Mouse (Mus musculus): Measurements from ENCODE around the gene Spag9. TPM values are rescaled to one million over a fixed set of nuclear protein-coding genes. Genes with fewer than 3 reads are reported as not detected.
"Not testable (repeated sequence)": the region's sequence is repeated elsewhere in the genome, so short reads cannot be mapped to it uniquely, and the experiment has no call there.

The Spag9 gene
- total RNA-seq, 4 experiments from 2014 or later = 247 to 289 (median 277) TPM

DNA sequence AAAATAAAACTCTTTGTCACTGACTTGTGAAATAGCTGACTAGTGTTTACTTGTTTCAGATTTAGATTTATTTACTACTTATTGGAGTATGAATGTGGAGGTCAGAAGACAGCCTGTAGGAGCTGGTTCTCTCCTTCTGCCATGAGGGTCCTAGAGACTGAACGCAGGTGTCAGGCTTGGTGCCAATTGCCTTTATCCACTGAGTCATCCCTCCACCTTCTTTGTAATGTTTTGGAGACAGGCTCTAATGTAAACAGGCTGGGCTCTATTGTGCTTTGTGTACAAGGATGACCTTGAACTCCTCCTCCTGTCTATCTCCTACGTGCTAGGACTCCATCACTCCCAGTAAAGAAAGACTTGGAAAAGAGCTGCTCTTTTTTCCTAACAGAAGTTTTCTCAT is 51.4 kb downstream of the Spag9 start:
- DNase-seq (ENCODE audit: low spot score in 2 of 2) = no peak

- no peak for DNase-seq (ENCODE audit: low spot score in 2 of 2)
These were observed 58.3 kb downstream of the Spag9 start for GRCm38 (mm10) chr11:94054176-94054575.

DNA sequence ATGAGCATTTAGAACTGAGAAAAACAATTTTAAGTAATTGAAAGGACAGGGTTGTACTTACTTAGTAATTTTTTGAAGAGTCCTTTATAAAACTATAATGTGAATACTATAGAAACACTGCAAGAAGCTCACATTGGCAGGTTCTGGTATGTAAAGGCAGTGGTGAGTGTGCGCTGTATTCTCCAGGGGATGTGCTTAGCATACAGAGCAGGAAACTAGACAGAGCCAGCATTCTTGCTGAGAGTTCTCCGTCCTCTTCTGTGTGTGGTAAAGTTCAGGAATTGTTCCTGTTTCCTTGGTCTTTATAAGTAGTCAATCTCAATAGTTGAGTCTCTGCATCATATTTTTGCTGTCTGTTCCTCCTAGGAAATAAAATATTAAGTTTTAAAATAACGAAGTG is 59.0 kb downstream of the Spag9 start:
- no peak for DNase-seq (ENCODE audit: low spot score in 2 of 2)

- no peak for DNase-seq (ENCODE audit: low spot score in 2 of 2)
These were observed 68.0 kb downstream of the Spag9 start for GRCm38 (mm10) chr11:94063941-94064340.

- no peak for DNase-seq (ENCODE audit: low spot score in 2 of 2)
These were observed 74.6 kb downstream of the Spag9 start for GRCm38 (mm10) chr11:94070455-94070854.

- DNase-seq (ENCODE audit: low spot score in 2 of 2) = no peak
These were observed 77.4 kb downstream of the Spag9 start for GRCm38 (mm10) chr11:94073283-94073682.

GRCm38 (mm10) chr11:94086966-94087365 is 91.1 kb downstream of the Spag9 start:
- DNase-seq (ENCODE audit: low spot score in 2 of 2) = not testable (repeated sequence)

GRCm38 (mm10) chr11:94090496-94090895 is 94.6 kb downstream of the Spag9 start:
- DNase-seq (ENCODE audit: low spot score in 2 of 2) = no peak

GRCm38 (mm10) chr11:94097489-94097888 is 101.6 kb downstream of the Spag9 start:
- no peak for DNase-seq (ENCODE audit: low spot score in 2 of 2)

DNA sequence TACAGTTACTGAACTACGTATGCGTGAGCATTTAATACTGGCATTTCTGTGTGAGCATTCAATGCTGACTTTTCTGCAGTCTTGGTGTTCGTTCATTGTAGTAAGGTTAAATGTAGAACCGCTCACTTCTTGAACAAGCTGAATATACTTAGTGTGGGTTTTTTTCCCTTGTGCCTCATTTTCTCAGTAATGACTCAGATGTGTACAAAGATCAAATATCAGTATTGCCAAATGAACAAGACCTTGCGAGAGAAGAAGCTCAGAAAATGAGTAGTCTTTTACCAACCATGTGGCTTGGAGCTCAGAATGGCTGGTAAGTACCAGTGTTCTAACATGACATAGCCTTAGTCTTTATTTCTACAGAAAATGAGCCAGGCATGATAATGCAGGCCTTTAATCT is 102.9 kb downstream of the Spag9 start:
- DNase-seq (ENCODE audit: low spot score in 2 of 2) = no peak

- no peak for DNase-seq (ENCODE audit: low spot score in 2 of 2)
These were observed 117.9 kb downstream of the Spag9 start for GRCm38 (mm10) chr11:94113795-94114194.

GRCm38 (mm10) chr11:94115408-94115807 is 119.5 kb downstream of the Spag9 start:
- DNase-seq (ENCODE audit: low spot score in 2 of 2) = no peak

GRCm38 (mm10) chr11:94116655-94117054 is 120.8 kb downstream of the Spag9 start:
- no peak for DNase-seq (ENCODE audit: low spot score in 2 of 2)

DNA sequence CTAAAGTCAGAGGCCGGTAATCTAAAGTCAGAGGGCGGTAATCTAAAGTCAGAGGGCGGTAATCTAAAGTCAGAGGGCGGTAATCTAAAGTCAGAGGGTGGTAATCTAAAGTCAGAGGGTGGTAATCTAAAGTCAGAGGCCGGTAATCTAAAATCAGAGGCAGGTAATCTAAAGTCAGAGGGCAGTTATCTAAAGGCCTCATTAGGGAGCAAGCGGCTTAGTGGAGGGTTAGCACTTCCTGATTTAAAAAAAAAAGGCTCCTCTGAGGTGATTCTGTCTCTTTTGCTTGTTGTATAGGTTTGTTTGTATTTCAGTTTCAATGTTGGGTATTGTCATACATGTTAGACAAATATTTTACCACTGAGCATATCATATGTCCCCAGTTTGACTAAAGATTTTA is 121.9 kb downstream of the Spag9 start:
- no peak for DNase-seq (ENCODE audit: low spot score in 2 of 2)

GRCm38 (mm10) chr11:94118612-94119011 is 122.7 kb downstream of the Spag9 start:
- DNase-seq (ENCODE audit: low spot score in 2 of 2) = no peak

DNA sequence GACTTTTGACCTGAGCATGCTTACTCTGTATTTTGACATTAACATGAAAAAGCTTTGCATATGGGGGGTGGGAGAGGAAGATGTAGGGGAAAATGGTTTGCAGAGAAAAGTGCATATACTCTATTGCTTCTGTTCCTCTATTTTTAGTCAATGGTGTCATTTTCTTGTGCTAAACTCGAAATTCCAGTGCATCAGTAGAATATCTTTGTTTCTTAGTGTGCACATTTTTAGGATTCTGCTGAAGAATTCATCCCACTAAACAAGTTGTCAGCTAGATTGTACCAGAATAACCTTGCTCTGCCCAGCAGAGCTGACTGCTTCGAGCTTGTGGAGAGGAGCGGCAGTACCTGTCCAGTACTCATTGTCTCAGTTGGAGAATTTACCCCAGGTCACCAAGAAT is 124.8 kb downstream of the Spag9 start:
- DNase-seq (ENCODE audit: low spot score in 2 of 2) = no peak

DNA sequence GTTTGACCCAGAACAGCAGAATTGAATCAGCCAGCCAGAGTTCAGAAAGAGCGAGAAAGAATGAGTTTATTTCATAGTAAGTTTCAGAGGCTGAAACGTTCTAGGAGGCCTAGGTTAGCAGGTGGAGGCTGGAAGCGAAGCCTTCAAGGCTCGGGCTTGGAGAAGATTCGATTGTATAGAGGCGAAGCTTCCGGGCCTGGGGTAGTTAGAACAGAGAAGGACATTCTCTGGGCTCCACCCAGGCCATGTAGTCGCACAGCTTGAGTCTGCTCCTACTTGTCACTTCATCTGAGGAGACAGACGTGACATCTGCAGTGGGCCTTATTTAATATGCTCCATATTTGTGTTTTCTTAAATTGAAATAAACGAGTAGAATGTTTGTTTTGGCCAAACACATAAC is 125.6 kb downstream of the Spag9 start:
- DNase-seq (ENCODE audit: low spot score in 2 of 2) = no peak

DNA sequence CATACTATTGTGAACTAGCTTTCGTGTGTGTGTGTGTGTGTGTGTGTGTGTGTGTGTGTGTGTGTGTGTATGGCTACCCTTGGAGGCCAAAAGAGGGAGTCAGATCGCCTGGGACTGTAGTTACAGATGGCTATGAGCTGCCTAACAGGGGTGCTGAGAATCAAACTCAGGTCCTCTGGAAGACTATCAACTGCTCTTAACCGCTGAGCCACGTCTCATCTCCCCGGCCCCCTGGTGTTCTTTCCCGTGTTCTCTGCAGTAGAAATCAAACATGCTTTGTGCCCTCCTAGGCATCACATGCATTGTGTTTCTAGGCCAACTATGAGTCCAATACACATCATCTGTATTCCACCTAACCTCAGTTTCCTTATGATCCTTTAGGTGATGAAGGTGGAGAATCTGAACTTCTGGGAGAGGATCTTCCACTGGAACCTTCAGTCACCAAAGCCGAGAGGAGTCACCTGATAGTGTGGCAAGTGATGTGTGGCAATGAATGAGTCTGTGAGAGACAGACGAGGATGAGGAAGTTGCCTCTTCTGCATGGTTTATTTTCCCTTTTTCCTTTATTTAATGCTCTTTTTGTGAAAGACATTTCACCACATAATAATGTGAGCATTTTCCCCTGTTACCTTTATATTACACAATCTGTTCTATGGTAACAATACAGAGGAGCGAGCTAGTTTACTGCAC is 126.6 kb downstream of the Spag9 start:
- no peak for DNase-seq (ENCODE audit: low spot score in 2 of 2)

DNA sequence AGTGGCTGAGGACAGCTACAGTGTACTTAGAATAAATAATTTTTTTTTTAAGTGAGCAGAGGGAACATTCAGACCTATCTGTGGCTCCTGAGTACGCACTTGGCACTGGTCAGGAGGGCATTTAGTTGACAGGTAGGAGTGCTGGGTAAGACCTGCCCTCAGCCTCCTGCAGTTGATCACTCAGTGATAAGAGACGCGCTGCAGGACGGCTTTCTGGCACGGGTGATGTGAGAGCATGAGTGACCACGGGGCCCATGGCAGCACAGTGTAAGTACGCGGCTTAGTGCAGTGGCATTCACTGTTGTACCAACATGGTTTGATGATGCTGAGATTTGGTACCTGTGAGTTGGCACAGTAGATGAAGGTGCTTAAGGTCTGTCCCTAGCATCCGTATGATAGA is 130.8 kb downstream of the Spag9 start:
- DNase-seq (ENCODE audit: low spot score in 2 of 2) = no peak

DNA sequence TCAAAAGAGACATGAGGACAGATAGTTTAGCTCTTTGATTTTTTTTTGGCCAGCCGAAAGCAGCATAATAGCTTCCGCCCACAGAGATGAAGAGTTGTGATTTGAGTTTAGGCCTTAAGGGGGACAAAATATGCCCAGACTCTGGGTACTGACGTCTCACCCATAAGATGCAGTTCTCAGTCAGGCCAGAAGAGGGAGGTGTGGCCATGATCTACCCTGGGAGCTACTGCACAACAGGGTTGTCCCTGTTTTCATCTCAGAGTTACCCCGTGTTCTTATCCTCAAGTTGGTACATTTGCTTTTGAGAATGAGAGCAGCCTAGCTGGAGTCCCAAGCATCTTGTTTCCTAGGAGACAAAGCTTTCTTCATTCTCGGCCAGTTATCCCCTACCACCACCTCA is 132.1 kb downstream of the Spag9 start:
- DNase-seq (ENCODE audit: low spot score in 2 of 2) = peak; percentile 72 to 74

DNA sequence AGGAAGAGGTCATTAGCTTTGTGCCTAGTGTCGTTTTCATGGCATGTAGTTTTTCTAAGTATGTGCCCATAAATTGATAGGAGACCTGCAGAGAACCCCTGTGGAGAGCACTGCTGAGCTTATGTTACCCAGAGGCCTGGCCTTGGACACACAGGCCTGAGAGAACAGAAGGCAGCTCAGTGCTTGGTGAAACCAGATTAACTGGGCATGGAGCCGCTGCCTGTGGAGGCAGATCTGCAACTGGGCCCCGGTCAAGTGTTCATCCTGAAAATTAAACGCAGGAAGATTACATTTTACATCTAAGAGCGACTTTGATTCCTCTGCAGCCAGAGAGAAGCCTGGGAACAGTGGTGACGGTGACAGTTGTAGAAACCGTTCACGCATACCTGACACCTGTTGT is 132.6 kb downstream of the Spag9 start:
- no peak for DNase-seq (ENCODE audit: low spot score in 2 of 2)

DNA sequence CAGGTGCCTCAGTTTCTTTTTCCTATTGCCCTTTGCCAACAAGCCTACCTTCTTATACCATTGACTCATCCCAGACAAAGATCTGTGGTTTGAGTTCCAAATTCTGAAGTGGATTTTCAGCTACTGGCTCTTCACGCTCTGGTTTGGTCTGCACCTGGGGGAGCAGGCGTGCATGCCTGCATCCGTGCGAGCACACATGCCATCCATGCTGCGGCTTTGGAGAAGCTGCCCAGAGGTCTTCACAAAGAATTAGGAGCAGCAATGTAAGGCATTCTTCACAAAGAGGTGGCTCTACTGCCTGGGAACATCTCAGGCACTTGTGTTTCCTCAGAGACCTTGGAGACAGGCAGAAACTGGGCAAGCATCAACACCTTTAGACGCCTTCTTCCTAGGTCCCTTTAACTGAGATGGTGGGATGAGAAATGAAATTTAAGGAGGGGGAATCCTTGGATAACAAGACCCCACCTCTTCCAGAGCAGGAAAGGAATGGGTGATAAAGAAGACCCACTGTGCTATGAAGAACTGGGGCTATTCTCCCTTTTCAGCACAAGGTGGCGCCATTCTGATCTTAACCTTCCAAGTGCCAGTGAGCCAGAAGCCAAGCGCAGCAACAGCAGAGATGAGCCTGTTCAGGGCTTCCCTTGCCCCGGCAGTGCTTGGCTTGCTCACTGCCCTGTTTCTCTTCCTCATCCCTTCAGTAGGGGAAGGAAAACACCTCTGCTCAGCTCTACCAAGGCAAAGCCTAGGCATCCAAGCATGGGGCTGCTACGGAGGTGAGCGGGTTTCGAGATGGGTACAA is 133.6 kb downstream of the Spag9 start:
- peak; percentile 45 to 62 for DNase-seq (ENCODE audit: low spot score in 2 of 2)
